Mouse (Mus musculus) megakaryocyte, embryonic 14.5 days (primary cell): ENCODE data around the gene Sp2.

Experiments used
- FLI1 ChIP-seq: IDR thresholded peaks from 2 replicates; pipeline ENCODE4 v1.6.1; 2012; ENCODE audit warnings: low read length, inconsistent platforms, mixed read lengths
- GATA1 ChIP-seq: IDR thresholded peaks from 3 replicates; pipeline ENCODE4 v1.6.1; 2012; ENCODE audit warnings: mixed read lengths, low read length, inconsistent platforms, borderline replicate concordance

- TF ChIP-seq GATA1 (no peak), FLI1 (no peak)
These were observed 40.7 kb downstream of the Sp2 start for GRCm38 (mm10) chr11:96941989-96942590.
